Mouse (Mus musculus): ENCODE results near the gene Rab3d.

DNA sequence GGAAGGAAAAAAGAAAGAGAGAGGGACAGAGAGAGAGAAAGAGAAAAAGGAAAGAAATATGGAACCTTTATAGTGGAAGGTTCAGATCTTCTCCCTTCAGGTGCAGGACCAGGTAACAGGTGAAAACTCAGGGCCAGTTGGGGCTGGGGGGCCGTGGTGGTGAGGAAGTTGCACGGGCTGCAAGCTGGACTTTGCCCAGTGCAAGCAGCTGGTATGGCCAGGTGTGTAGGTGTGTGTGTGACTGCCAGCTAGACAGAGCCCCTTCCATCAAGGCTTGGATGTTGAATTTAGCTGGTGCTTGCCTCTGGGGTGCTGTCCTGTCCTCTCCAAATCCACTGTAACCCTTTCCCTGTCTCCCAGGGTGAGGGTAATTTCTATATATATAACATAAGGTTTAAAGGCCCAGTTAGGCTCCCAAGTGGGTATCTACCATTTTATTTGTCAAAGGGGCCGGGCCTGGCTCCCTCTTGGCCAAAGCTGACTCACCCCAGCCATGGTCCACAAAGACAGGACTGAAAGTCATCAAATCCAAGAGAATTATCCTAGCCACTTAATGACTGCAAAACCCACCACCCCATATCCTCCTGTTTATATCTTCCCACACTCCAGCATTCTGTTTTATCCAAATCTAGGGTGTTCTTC lies 1.0 kb downstream of the Rab3d start:
- TF ChIP-seq CTCF (IDR thresholded peaks at IDR 0.05; ENCODE audit: borderline replicate concordance, control insufficient read depth, extremely low read depth, insufficient read depth, low read length, poor library complexity) = no peak
- no peak for TF ChIP-seq POLR2A (IDR thresholded peaks at IDR 0.05; ENCODE audit: control insufficient read depth, extremely low read depth, insufficient read depth, low read length, poor library complexity)
